Mouse (Mus musculus): ENCODE data around the gene Stag3. TPM values are rescaled to one million over a fixed set of nuclear protein-coding genes. Genes with fewer than 3 reads are reported as not detected.

Gene Stag3
- polyA plus RNA-seq, 1 experiment from 2014 or later, result 4.6 TPM

GRCm38 (mm10) chr5:138274186-138274585 lies 5.9 kb upstream of the Stag3 start:
- Histone ChIP-seq H3K4me2 (replicated peaks) (no peak overlapping the region; the same call in 1 of the 2 replicates), H3K4me1 (peaks cover 75% of the 10 kb centered on the region), H3K4me3 (no peak overlapping the region), H3K9me3 (replicated peaks) (no peaks in the 10 kb centered on the region), H3K27ac (no peak overlapping the region), H3K27me3 (no peaks in the 10 kb centered on the region; the same call in 1 of the 2 replicates), H3K9ac (peak overlapping the region; percentile 39; the same call in 1 of the 2 replicates), H3K36me3 (peaks cover 32% of the 10 kb centered on the region)
- 52% methylated on average over 8 of the region's 8 CpGs for WGBS
- no peak for ATAC-seq (ENCODE audit: low FRiP score)

GRCm38 (mm10) chr5:138275216-138276050 lies 4.6 kb upstream of the Stag3 start:
- Histone ChIP-seq H3K4me3 (peak overlapping the region; percentile 68), H3K27ac (peak overlapping the region; percentile 49; the same call in 1 of the 2 replicates), H3K4me2 (replicated peaks) (peak overlapping the region; percentile 85), H3K9ac (peak overlapping the region; percentile 60), H3K27me3 (no peaks in the 10 kb centered on the region; the same call in 1 of the 2 replicates), H3K9me3 (replicated peaks) (no peaks in the 10 kb centered on the region), H3K36me3 (peaks cover 32% of the 10 kb centered on the region), H3K4me1 (peaks cover 75% of the 10 kb centered on the region)
- 9% methylated on average over 41 of the region's 41 CpGs for WGBS
- ATAC-seq (ENCODE audit: low FRiP score), result no peak

- Histone ChIP-seq H3K4me3 (peak overlapping the region; percentile 68), H3K4me2 (replicated peaks) (peak overlapping the region; percentile 85), H3K27me3 (peaks cover 7% of the 10 kb centered on the region; the same call in 1 of the 2 replicates), H3K4me1 (peaks cover 57% of the 10 kb centered on the region), H3K36me3 (peaks cover 32% of the 10 kb centered on the region), H3K9ac (peak overlapping the region; percentile 88), H3K9me3 (replicated peaks) (0 out of 2 replicates have a peak, but pooled peaks cover 3% of the 10 kb centered on the region), H3K27ac (no peak overlapping the region)
- 90% methylated on average over 7 of the region's 7 CpGs for WGBS
- no peak for ATAC-seq (ENCODE audit: low FRiP score)
Observed at GRCm38 (mm10) chr5:138277994-138278393, 2.0 kb upstream of the Stag3 start.

GRCm38 (mm10) chr5:138280425-138280768 lies 357 bp downstream of the Stag3 start:
- H3K4me2 ChIP-seq (replicated peaks), result peak overlapping the region; percentile 85
- peaks cover 7% of the 10 kb centered on the region; the same call in 1 of the 2 replicates for H3K27me3 ChIP-seq
- 0 out of 2 replicates have a peak, but pooled peaks cover 3% of the 10 kb centered on the region for H3K9me3 ChIP-seq (replicated peaks)
- no peak for ATAC-seq (ENCODE audit: low FRiP score)
- WGBS, result 22% methylated on average over 26 of the region's 26 CpGs
- H3K4me3 ChIP-seq, result peak overlapping the region; percentile 68
- peaks cover 25% of the 10 kb centered on the region for H3K36me3 ChIP-seq
- no peak overlapping the region for H3K27ac ChIP-seq
- H3K9ac ChIP-seq, result no peak overlapping the region
- peaks cover 36% of the 10 kb centered on the region for H3K4me1 ChIP-seq

- Histone ChIP-seq H3K27ac (no peak overlapping the region), H3K4me3 (no peak overlapping the region), H3K4me1 (peaks cover 32% of the 10 kb centered on the region), H3K9me3 (replicated peaks) (0 out of 2 replicates have a peak, but pooled peaks cover 3% of the 10 kb centered on the region), H3K9ac (no peak overlapping the region), H3K4me2 (replicated peaks) (no peak overlapping the region), H3K36me3 (peaks cover 20% of the 10 kb centered on the region), H3K27me3 (peaks cover 7% of the 10 kb centered on the region; the same call in 1 of the 2 replicates)
- 93% methylated on average over 15 of the region's 15 CpGs for whole genome bisulfite sequencing
- no peak for ATAC-seq (ENCODE audit: low FRiP score)
Observed at GRCm38 (mm10) chr5:138280829-138281228, 789 bp downstream of the Stag3 start.

GRCm38 (mm10) chr5:138281798-138282197 lies 1.8 kb downstream of the Stag3 start:
- H3K4me1 ChIP-seq, result peaks cover 22% of the 10 kb centered on the region
- WGBS, result 87% methylated on average over 2 of the region's 2 CpGs
- no peak overlapping the region for H3K4me3 ChIP-seq
- H3K4me2 ChIP-seq (replicated peaks), result no peak overlapping the region
- H3K9ac ChIP-seq, result no peak overlapping the region
- H3K27me3 ChIP-seq, result peaks cover 7% of the 10 kb centered on the region; the same call in 1 of the 2 replicates
- H3K9me3 ChIP-seq (replicated peaks), result 0 out of 2 replicates have a peak, but pooled peaks cover 3% of the 10 kb centered on the region
- no peak overlapping the region for H3K27ac ChIP-seq
- H3K36me3 ChIP-seq, result peaks cover 13% of the 10 kb centered on the region
- no peak for ATAC-seq (ENCODE audit: low FRiP score)

- peaks cover 7% of the 10 kb centered on the region; the same call in 1 of the 2 replicates for H3K27me3 ChIP-seq
- H3K4me1 ChIP-seq, result peaks cover 4% of the 10 kb centered on the region
- H3K9me3 ChIP-seq (replicated peaks), result 0 out of 2 replicates have a peak, but pooled peaks cover 3% of the 10 kb centered on the region
- no peak overlapping the region for H3K4me3 ChIP-seq
- no peak for ATAC-seq (ENCODE audit: low FRiP score)
- H3K9ac ChIP-seq, result no peak overlapping the region
- 58% methylated on average over 1 of the region's 1 CpGs for WGBS
- H3K36me3 ChIP-seq, result no peaks in the 10 kb centered on the region
- no peak overlapping the region for H3K27ac ChIP-seq
- no peak overlapping the region for H3K4me2 ChIP-seq (replicated peaks)
Observed at GRCm38 (mm10) chr5:138283540-138283939, 3.5 kb downstream of the Stag3 start.

GRCm38 (mm10) chr5:138287861-138288260 lies 7.8 kb downstream of the Stag3 start:
- Histone ChIP-seq H3K9me3 (replicated peaks) (no peaks in the 10 kb centered on the region), H3K4me2 (replicated peaks) (no peak overlapping the region), H3K27ac (no peak overlapping the region), H3K4me1 (no peaks in the 10 kb centered on the region), H3K4me3 (no peak overlapping the region), H3K36me3 (no peaks in the 10 kb centered on the region), H3K27me3 (no peaks in the 10 kb centered on the region), H3K9ac (no peak overlapping the region)
- no peak for ATAC-seq (ENCODE audit: low FRiP score)
- WGBS, result 79% methylated on average over 3 of the region's 3 CpGs

GRCm38 (mm10) chr5:138291638-138292037 lies 11.6 kb downstream of the Stag3 start:
- H3K36me3 ChIP-seq, result no peaks in the 10 kb centered on the region

GRCm38 (mm10) chr5:138294158-138294557 lies 14.1 kb downstream of the Stag3 start:
- Histone ChIP-seq H3K4me2 (replicated peaks) (no peak overlapping the region), H3K36me3 (no peaks in the 10 kb centered on the region), H3K9ac (no peak overlapping the region), H3K27me3 (no peaks in the 10 kb centered on the region), H3K4me3 (no peak overlapping the region), H3K4me1 (no peaks in the 10 kb centered on the region), H3K27ac (no peak overlapping the region), H3K9me3 (replicated peaks) (no peaks in the 10 kb centered on the region)
- ATAC-seq (ENCODE audit: low FRiP score), result no peak

More at GRCm38 (mm10) chr5:138291638-138292037, 11.6 kb downstream of the Stag3 start:
- no peak overlapping the region for H3K4me2 ChIP-seq (replicated peaks)
- H3K27ac ChIP-seq, result no peak overlapping the region
- H3K27me3 ChIP-seq, result no peaks in the 10 kb centered on the region
- H3K9me3 ChIP-seq (replicated peaks), result no peaks in the 10 kb centered on the region
- H3K4me1 ChIP-seq, result no peaks in the 10 kb centered on the region
- H3K9ac ChIP-seq, result no peak overlapping the region
- H3K4me3 ChIP-seq, result no peak overlapping the region
- WGBS, result 83% methylated on average over 1 of the region's 1 CpGs
- ATAC-seq (ENCODE audit: low FRiP score), result no peak

GRCm38 (mm10) chr5:138299613-138300012 lies 19.6 kb downstream of the Stag3 start:
- Histone ChIP-seq H3K36me3 (no peaks in the 10 kb centered on the region), H3K4me2 (replicated peaks) (no peak overlapping the region), H3K4me3 (no peak overlapping the region), H3K9ac (no peak overlapping the region), H3K27me3 (no peaks in the 10 kb centered on the region), H3K27ac (no peak overlapping the region), H3K4me1 (no peaks in the 10 kb centered on the region), H3K9me3 (replicated peaks) (no peaks in the 10 kb centered on the region)
- ATAC-seq (ENCODE audit: low FRiP score), result no peak
- WGBS, result 84% methylated on average over 2 of the region's 2 CpGs

GRCm38 (mm10) chr5:138312795-138313194 lies 32.8 kb downstream of the Stag3 start:
- no peak overlapping the region for H3K27ac ChIP-seq
- no peak overlapping the region for H3K9ac ChIP-seq
- 91% methylated on average over 3 of the region's 3 CpGs for WGBS
- no peaks in the 10 kb centered on the region for H3K4me1 ChIP-seq
- no peak overlapping the region for H3K4me3 ChIP-seq
- no peaks in the 10 kb centered on the region for H3K27me3 ChIP-seq
- no peaks in the 10 kb centered on the region for H3K36me3 ChIP-seq
- ATAC-seq (ENCODE audit: low FRiP score), result no peak
- no peak overlapping the region for H3K4me2 ChIP-seq (replicated peaks)
- H3K9me3 ChIP-seq (replicated peaks), result no peaks in the 10 kb centered on the region

All from hindbrain, embryonic 12.5 days (tissue).